Mouse (Mus musculus) stomach, embryonic 16.5 days (tissue): Measurements from ENCODE around the gene Mrpl33. TPM values are rescaled to one million over a fixed set of nuclear protein-coding genes. Genes with fewer than 3 reads are reported as not detected.

ENCODE experiments used
- ATAC-seq: fragments of 200-750 bp; cut with Nextera tagmentation; 2 replicates; pipeline ENCODE4 v1.8.0; 2017; ENCODE audit warnings: moderate number of reproducible peaks, moderate TSS enrichment; ENCODE audit not compliant: insufficient read depth, low FRiP score
- H3K27ac ChIP-seq: fragments of 300-500 bp; sonication (generic); 2 replicates; pipeline ENCODE4 v1.5.1; 2014; ENCODE audit warnings: low read length
- H3K27me3 ChIP-seq: fragments of 300-500 bp; sonication (generic); 2 replicates; pipeline ENCODE4 v1.6.1; 2014; ENCODE audit warnings: low read length, control low read depth, mixed read lengths; ENCODE audit not compliant: control insufficient read depth, insufficient read depth
- H3K36me3 ChIP-seq: fragments of 300-500 bp; sonication (generic); 2 replicates; pipeline ENCODE4 v1.6.1; 2014; ENCODE audit warnings: low read length; ENCODE audit not compliant: control insufficient read depth, insufficient read depth
- H3K4me1 ChIP-seq: fragments of 300-500 bp; sonication (generic); 2 replicates; pipeline ENCODE4 v1.6.1; 2014; ENCODE audit warnings: low read length, control low read depth, mixed read lengths; ENCODE audit not compliant: control insufficient read depth, insufficient read depth
- H3K4me2 ChIP-seq: fragments of 300-500 bp; sonication (generic); 2 replicates; pipeline ENCODE4 v1.6.1; 2014; ENCODE audit warnings: low read depth, low read length, mixed read lengths
- H3K4me3 ChIP-seq: fragments of 300-500 bp; sonication (generic); replicated peaks from 2 replicates; pipeline ENCODE4 v1.5.1; 2014; ENCODE audit warnings: mild to moderate bottlenecking, low read length
- H3K9ac ChIP-seq: fragments of 300-500 bp; sonication (generic); 2 replicates; pipeline ENCODE4 v1.6.1; 2014; ENCODE audit warnings: low read length
- H3K9me3 ChIP-seq: fragments of 300-500 bp; sonication (generic); replicated peaks from 2 replicates; pipeline ENCODE4 v1.6.1; 2016; ENCODE audit warnings: low read length, control low read depth; ENCODE audit not compliant: control insufficient read depth
- WGBS: fragments of 180-500 bp; shearing (Covaris S2); extraction: QIAGEN DNeasy Blood & Tissue Kit; methylation state at CpG from one replicate; pipeline ENCODE4 v1.1.7; 2014; 5-methylcytosine and 5-hydroxymethylcytosine counted together
- polyA plus RNA-seq: library from polyadenylated mRNA; unstranded; fragments of >200 nt; fragmentation: Nextera tagmentation; extraction: Ambion mirVana; gene quantifications from 2 replicates; pipeline ENCODE4 v1.2.1, GENCODE M21; 2015

Mrpl33 gene
- polyA plus RNA-seq, 1 experiment from 2014 or later: 319 TPM

DNA sequence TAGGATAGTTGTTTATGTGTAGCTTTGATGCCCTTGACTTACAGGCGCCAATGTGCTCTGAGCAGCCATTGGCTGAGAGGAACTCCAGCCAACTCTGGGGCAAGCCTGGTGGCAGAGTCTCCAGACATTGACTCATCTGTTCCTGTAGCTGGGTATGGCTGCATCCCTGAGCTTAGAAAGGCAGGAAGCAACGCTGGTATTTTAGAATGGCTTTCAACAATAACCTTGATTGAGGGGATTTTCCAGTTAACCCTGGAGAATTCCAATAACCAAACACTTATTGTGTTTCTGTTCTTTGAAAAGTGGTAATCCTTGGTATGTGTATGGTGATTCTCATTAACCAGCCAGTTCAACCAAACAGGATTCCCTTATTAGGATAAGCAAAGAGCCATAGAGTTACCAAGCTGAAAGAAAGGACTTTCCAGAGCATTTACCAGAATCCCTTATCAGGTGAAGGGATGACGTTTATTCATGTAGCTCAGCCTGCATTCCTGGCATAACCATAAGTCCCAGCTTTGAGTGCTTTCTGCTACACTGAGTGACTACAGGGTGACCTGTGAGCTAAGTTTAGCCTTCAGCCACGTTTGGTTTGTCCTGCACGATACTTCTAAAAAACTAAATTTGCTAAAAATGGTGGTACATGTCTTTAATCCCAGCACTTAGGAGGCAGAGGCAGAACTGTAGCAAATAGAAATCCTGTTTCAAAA is 28.6 kb upstream of the Mrpl33 start:
- WGBS: 60% methylated on average over 5 of the region's 5 CpGs
- Histone ChIP-seq H3K4me1 (peaks cover 12% of the 10 kb centered on the region), H3K27me3 (no peaks in the 10 kb centered on the region), H3K9me3 (no peaks in the 10 kb centered on the region), H3K27ac (no peak overlapping the region), H3K36me3 (no peaks in the 10 kb centered on the region), H3K4me2 (no peak overlapping the region), H3K4me3 (no peak overlapping the region), H3K9ac (no peak overlapping the region)
- ATAC-seq: no peak

DNA sequence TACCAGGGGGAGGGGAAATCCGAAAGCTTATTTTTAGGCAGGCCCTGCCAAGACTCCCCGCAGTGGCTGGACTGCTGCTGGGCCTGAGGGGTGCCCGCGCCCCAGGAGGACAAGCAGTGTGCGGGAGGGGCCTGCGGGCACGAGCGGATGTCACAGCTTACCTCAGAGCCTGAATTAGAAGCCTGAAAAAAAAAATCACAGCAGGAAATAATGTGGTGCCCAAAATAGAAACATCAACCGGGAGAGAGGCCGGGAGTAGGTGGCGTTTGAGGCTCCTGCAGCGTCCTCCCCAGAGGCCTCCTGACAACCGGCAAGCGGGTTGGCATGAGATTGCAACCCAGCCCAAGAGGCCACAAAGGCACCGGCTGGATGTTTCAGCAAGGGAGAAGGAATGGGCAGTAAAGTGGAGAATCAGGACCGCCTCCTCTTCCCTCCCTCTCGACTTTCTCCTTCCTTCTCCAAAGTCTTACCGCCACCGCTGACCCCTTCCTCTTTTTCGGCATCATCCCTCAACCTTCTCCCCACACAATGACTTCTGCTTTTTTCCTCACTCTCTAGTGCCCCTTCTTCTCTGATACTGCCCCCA is 25.6 kb upstream of the Mrpl33 start:
- H3K9ac ChIP-seq: peak overlapping the region; percentile 64
- peak; percentile 72; the same call in 1 of the 2 replicates for ATAC-seq
- H3K4me3 ChIP-seq: no peak overlapping the region; the same call in 1 of the 2 replicates
- H3K9me3 ChIP-seq: no peaks in the 10 kb centered on the region
- H3K36me3 ChIP-seq: no peaks in the 10 kb centered on the region
- peak overlapping the region; percentile 40 for H3K4me2 ChIP-seq
- 18% methylated on average over 20 of the region's 20 CpGs for WGBS
- peak overlapping the region; percentile 64 for H3K27ac ChIP-seq
- peaks cover 12% of the 10 kb centered on the region for H3K4me1 ChIP-seq
- no peaks in the 10 kb centered on the region for H3K27me3 ChIP-seq

DNA sequence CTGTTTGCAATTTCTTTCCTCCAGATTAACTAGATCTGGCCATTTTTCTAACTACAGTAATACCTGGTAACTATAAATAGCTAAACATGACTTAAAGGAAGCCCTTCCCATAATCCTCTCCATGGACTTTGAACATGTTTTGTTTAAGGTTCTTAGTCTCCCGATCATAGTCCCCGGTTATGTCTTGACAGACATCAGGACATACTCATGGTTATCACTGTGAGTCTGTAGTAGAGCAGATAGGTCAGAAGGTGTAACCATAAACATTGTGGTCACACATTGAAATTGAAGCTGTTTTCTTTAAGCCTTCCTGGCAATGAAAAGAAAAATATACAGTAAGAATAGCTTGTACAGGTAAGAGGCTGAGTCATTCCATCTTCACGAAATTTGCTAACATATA is 23.0 kb upstream of the Mrpl33 start:
- Histone ChIP-seq H3K9me3 (no peaks in the 10 kb centered on the region), H3K36me3 (no peaks in the 10 kb centered on the region), H3K9ac (no peak overlapping the region), H3K27me3 (no peaks in the 10 kb centered on the region), H3K4me1 (peaks cover 12% of the 10 kb centered on the region), H3K4me2 (no peak overlapping the region), H3K4me3 (no peak overlapping the region), H3K27ac (no peak overlapping the region)
- WGBS: 84% methylated on average over 3 of the region's 3 CpGs
- no peak for ATAC-seq

DNA sequence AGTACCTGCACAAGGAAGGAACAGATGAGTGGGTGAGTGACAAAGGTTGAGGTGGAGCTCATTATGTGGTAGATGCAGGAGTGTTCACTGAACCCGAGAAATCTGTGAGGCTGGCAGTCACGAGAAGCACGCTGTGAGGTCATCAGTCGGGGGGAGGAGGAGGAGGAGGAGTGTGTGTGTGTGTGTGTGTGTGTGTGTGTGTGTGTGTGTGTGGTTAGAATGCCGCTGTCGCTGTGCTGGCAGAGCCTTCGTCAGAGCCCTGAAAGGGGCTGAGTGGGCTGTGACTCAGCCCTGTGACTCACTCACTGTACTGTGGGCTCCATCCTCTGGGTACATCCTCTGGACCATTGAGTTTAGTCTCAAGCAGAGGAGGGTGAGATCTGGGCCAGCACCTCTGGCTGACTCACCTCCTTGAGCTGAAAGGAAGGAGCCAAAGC is 20.2 kb upstream of the Mrpl33 start:
- Histone ChIP-seq H3K9ac (no peak overlapping the region), H3K4me3 (no peak overlapping the region), H3K4me2 (no peak overlapping the region), H3K27ac (peak overlapping the region; percentile 4; the same call in 1 of the 2 replicates), H3K4me1 (peaks cover 2% of the 10 kb centered on the region; the same call in 1 of the 2 replicates), H3K27me3 (no peaks in the 10 kb centered on the region), H3K9me3 (no peaks in the 10 kb centered on the region), H3K36me3 (no peaks in the 10 kb centered on the region)
- peak; percentile 83 for ATAC-seq
- WGBS: 61% methylated on average over 7 of the region's 7 CpGs

DNA sequence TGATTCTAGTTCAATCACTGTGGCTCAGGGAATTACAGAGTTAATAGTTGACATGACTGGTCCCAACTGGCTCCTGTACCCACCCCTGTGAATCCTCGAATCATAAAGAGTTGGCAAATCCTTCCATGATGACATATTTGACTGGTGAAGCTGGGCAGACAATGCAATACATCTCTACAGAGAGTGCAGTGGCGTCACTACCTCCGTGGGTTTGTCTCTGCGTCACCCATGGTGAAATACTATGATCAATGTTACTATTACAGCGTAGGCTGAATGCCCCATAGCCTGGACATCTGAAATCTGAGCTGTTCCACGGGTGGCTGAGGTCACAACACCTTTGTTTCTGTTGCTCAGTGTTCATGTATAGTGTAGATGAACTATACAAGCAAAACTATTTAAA is 15.5 kb upstream of the Mrpl33 start:
- Histone ChIP-seq H3K4me3 (no peak overlapping the region), H3K4me2 (no peak overlapping the region), H3K27me3 (no peaks in the 10 kb centered on the region), H3K36me3 (no peaks in the 10 kb centered on the region), H3K4me1 (no peaks in the 10 kb centered on the region), H3K27ac (no peak overlapping the region), H3K9me3 (no peaks in the 10 kb centered on the region), H3K9ac (no peak overlapping the region)
- 65% methylated on average over 6 of the region's 6 CpGs for WGBS
- ATAC-seq: no peak

DNA sequence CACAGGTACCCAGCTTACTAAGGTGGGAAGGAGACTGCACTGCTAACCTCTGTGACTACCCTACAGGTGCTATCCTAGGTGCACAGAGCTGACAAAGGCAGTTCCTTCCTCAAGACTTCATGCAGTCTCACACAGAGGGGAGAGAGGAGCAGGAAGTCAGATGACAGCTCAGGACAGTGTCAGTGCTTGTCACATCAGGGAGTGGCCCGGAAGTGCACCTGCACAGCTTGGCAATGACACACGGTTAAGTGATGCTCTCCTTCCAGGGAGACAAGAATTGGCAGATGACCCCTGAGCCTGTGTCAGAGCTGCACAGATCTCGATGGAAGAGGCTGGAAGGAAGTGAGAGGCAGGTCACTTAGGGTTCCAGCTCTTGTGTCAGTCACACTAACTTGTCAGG is 14.8 kb upstream of the Mrpl33 start:
- ATAC-seq: no peak

DNA sequence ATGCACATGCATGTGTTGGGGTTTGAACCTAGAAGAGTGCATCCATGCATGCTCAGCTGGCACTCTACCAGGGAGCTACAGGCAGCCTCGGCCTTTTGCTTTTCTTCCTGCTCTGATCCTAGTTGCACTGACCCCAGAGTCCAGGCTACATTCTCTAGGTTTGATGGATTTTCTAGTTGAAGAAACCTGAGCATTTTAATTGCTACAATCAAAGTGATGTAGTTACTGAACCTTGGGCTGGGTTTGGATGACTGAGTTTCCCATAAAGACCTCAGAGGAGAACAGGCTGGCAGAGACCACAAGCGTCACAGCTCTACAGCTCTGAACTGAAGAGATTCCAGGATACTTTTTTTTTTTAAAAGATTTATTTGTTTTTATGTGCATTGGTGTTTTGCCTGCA is 13.5 kb upstream of the Mrpl33 start:
- H3K27ac ChIP-seq: no peak overlapping the region
- H3K9me3 ChIP-seq: no peaks in the 10 kb centered on the region
- H3K4me1 ChIP-seq: no peaks in the 10 kb centered on the region
- 77% methylated on average over 2 of the region's 2 CpGs for WGBS
- H3K36me3 ChIP-seq: no peaks in the 10 kb centered on the region
- H3K27me3 ChIP-seq: no peaks in the 10 kb centered on the region
- no peak overlapping the region for H3K4me2 ChIP-seq
- H3K4me3 ChIP-seq: no peak overlapping the region
- no peak overlapping the region for H3K9ac ChIP-seq
- no peak for ATAC-seq

More for the DNA sequence above, 14.8 kb upstream of the Mrpl33 start:
- no peaks in the 10 kb centered on the region for H3K9me3 ChIP-seq
- no peak overlapping the region for H3K27ac ChIP-seq
- H3K4me2 ChIP-seq: no peak overlapping the region
- 57% methylated on average over 3 of the region's 3 CpGs for WGBS
- no peaks in the 10 kb centered on the region for H3K27me3 ChIP-seq
- H3K9ac ChIP-seq: no peak overlapping the region
- H3K4me1 ChIP-seq: no peaks in the 10 kb centered on the region
- no peak overlapping the region for H3K4me3 ChIP-seq
- no peaks in the 10 kb centered on the region for H3K36me3 ChIP-seq

DNA sequence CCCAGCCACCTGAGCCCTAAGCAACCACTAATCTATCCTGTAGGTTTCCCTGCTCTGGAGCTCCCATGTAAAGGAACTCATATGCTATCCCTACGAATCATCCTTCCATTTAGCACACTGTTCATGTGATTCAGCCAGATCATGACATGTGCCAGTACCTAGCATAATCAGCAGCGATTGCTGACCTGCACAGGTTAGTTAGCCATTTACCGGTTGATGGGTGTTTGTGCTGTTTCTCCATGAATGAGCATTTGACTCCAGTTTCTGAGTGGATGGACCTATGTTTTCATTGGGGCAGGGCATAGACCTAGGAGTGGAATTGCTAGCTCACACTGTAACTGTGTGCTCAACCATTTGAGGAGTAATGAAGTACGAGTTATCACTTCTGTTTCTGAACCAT is 11.2 kb upstream of the Mrpl33 start:
- Histone ChIP-seq H3K9ac (no peak overlapping the region), H3K27me3 (no peaks in the 10 kb centered on the region), H3K36me3 (no peaks in the 10 kb centered on the region), H3K27ac (no peak overlapping the region), H3K4me1 (no peaks in the 10 kb centered on the region), H3K4me2 (no peak overlapping the region), H3K4me3 (no peak overlapping the region), H3K9me3 (0 out of 2 replicates have a peak, but pooled peaks cover 3% of the 10 kb centered on the region)
- WGBS: 89% methylated on average over 4 of the region's 4 CpGs
- no peak for ATAC-seq

DNA sequence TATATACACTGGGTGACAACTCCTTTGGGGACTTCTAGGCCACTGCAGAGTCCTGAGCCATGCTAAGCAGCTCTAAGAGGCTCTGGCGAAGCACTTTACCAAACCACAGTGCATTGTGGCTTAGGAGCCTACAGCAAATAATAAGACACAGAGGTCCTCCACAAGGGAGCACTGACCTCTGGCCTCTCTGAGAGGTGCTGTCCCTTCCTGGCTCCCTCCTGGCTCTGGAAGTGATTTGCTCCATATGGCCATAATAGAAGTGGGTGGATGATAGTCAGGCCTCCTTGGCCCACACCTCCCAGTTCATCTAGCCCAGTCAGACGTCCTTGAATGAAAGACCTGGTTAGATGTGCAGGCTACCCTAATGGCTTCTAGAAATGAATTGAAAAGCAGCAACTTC is 8.7 kb upstream of the Mrpl33 start:
- Histone ChIP-seq H3K27me3 (no peaks in the 10 kb centered on the region), H3K9me3 (0 out of 2 replicates have a peak, but pooled peaks cover 3% of the 10 kb centered on the region), H3K9ac (no peak overlapping the region), H3K4me1 (no peaks in the 10 kb centered on the region), H3K36me3 (no peaks in the 10 kb centered on the region), H3K27ac (no peak overlapping the region), H3K4me2 (no peak overlapping the region), H3K4me3 (no peak overlapping the region)
- no peak for ATAC-seq
- 74% methylated on average over 2 of the region's 2 CpGs for WGBS
